Mouse (Mus musculus): ENCODE results near the gene Zfp3. TPM values are rescaled to one million over a fixed set of nuclear protein-coding genes. Genes with fewer than 3 reads are reported as not detected.
A peak's percentile ranks its signal among the peaks of the same experiment; 100 is the strongest.

The Zfp3 gene
- polyA plus RNA-seq, 1 experiment = 1.1 TPM

DNA sequence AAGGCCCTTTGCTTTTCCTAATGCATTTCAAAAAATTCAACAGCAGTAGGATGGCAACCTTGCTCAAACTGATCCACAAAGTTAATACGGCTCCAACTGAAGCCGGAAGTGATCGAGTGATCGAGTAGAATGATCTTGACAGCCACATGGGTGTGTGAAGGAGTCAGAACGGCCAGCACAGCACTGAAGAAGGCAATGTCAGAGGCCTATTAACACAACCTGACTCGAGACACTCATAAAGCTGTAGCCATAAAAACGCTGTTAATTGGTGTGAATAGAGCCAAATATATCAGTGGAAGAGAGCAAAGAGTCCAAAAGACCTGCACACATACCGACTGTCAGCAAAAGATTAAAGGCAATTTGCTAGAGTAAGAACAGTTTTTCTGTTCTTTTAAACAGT lies 56.1 kb downstream of the Zfp3 start:
- Histone ChIP-seq H3K79me3 (ENCODE audit: low read depth) (no peaks in the 10 kb centered on the region), H3ac (ENCODE audit: control insufficient read depth, insufficient read length, low read depth) (no peak overlapping the region), H3K36me3 (ENCODE audit: control insufficient read depth, insufficient read depth) (no peaks in the 10 kb centered on the region), H3K4me3 (ENCODE audit: insufficient read depth, poor library complexity, severe bottlenecking) (no peak overlapping the region), H3K27me3 (ENCODE audit: control insufficient read depth, insufficient read depth, insufficient read length) (no peaks in the 10 kb centered on the region), H3K79me2 (ENCODE audit: control insufficient read depth, insufficient read depth) (no peaks in the 10 kb centered on the region)
- TF ChIP-seq CEBPB (IDR thresholded peaks at IDR 0.05; ENCODE audit: low read depth) (no peak), USF1 (IDR thresholded peaks at IDR 0.05; ENCODE audit: low read depth) (no peak), CTCF (IDR thresholded peaks at IDR 0.05; ENCODE audit: control insufficient read depth, insufficient read depth, insufficient read length) (no peak), MYOG (IDR thresholded peaks at IDR 0.05; ENCODE audit: control insufficient read depth, extremely low read depth, insufficient read length) (no peak), MYOD1 (IDR thresholded peaks at IDR 0.05; ENCODE audit: control insufficient read depth, insufficient read length, low read depth) (no peak), MAX (IDR thresholded peaks at IDR 0.05) (no peak), FOSL1 (IDR thresholded peaks at IDR 0.05; ENCODE audit: insufficient read depth, low read length, poor library complexity, severe bottlenecking) (no peak)

GRCm38 (mm10) chr11:70821728-70822591 lies 58.0 kb downstream of the Zfp3 start:
- H3ac ChIP-seq (ENCODE audit: control insufficient read depth, insufficient read length, low read depth) = no peak overlapping the region
- no peaks in the 10 kb centered on the region for H3K79me3 ChIP-seq (ENCODE audit: low read depth)
- H3K36me3 ChIP-seq (ENCODE audit: control insufficient read depth, insufficient read depth) = no peaks in the 10 kb centered on the region
- H3K79me2 ChIP-seq (ENCODE audit: control insufficient read depth, insufficient read depth) = no peaks in the 10 kb centered on the region
- TF ChIP-seq MYOG (IDR thresholded peaks at IDR 0.05; ENCODE audit: control insufficient read depth, extremely low read depth, insufficient read length) = no peak
- no peak for TF ChIP-seq MAX (IDR thresholded peaks at IDR 0.05)
- no peak for TF ChIP-seq CEBPB (IDR thresholded peaks at IDR 0.05; ENCODE audit: low read depth)
- no peak for TF ChIP-seq FOSL1 (IDR thresholded peaks at IDR 0.05; ENCODE audit: insufficient read depth, low read length, poor library complexity, severe bottlenecking)
- TF ChIP-seq USF1 (IDR thresholded peaks at IDR 0.05; ENCODE audit: low read depth) = no peak
- TF ChIP-seq CTCF (IDR thresholded peaks at IDR 0.05; ENCODE audit: control insufficient read depth, insufficient read depth, insufficient read length) = no peak
- peak; percentile 83 for TF ChIP-seq MYOD1 (IDR thresholded peaks at IDR 0.05; ENCODE audit: control insufficient read depth, insufficient read length, low read depth)
- no peak overlapping the region for H3K4me3 ChIP-seq (ENCODE audit: insufficient read depth, poor library complexity, severe bottlenecking)
- no peaks in the 10 kb centered on the region for H3K27me3 ChIP-seq (ENCODE audit: control insufficient read depth, insufficient read depth, insufficient read length)

Small RNA genes within 50 kb of the gene (microRNA-seq; reads per million reads assigned to microRNA genes)
- gene Gm22760 (ENCODE audit: borderline microRNAs expressed) = not detected

Other genes starting within 250 kb of the Zfp3 start
- gene Vmo1, start 249.6 kb upstream of the Zfp3 start, polyA plus RNA-seq (2012; fragmentation: generic; extraction: Trizol) = not detected
- not detected for gene Gltpd2, start 245.0 kb upstream of the Zfp3 start, polyA plus RNA-seq (2012; fragmentation: generic; extraction: Trizol)
- gene Psmb6, start 238.8 kb upstream of the Zfp3 start, polyA plus RNA-seq (2012; fragmentation: generic; extraction: Trizol) = 658 TPM
- not detected for gene Gm40193, start 231.3 kb upstream of the Zfp3 start, polyA plus RNA-seq (2012; fragmentation: generic; extraction: Trizol)
- gene Pld2, start 224.1 kb upstream of the Zfp3 start, polyA plus RNA-seq (2012; fragmentation: generic; extraction: Trizol) = 9.3 TPM
- 34.5 TPM for gene Mink1, start 201.3 kb upstream of the Zfp3 start, polyA plus RNA-seq (2012; fragmentation: generic; extraction: Trizol)
- gene 4930544D05Rik, start 148.4 kb upstream of the Zfp3 start, polyA plus RNA-seq (2012; fragmentation: generic; extraction: Trizol) = not detected
- 0.08 TPM for gene Chrne, start 145.0 kb upstream of the Zfp3 start, polyA plus RNA-seq (2012; fragmentation: generic; extraction: Trizol)
- 0.13 TPM for gene Gp1ba, start 125.1 kb upstream of the Zfp3 start, polyA plus RNA-seq (2012; fragmentation: generic; extraction: Trizol)
- 9.0 TPM for gene Rnf167, start 117.0 kb upstream of the Zfp3 start, polyA plus RNA-seq (2012; fragmentation: generic; extraction: Trizol)
- 136 TPM for gene Slc25a11, start 116.7 kb upstream of the Zfp3 start, polyA plus RNA-seq (2012; fragmentation: generic; extraction: Trizol)
- gene Pfn1, start 109.6 kb upstream of the Zfp3 start, polyA plus RNA-seq (2012; fragmentation: generic; extraction: Trizol) = 4,207 TPM
- 1,151 TPM for gene Eno3, start 107.0 kb upstream of the Zfp3 start, polyA plus RNA-seq (2012; fragmentation: generic; extraction: Trizol)
- gene Spag7, start 94.8 kb upstream of the Zfp3 start, polyA plus RNA-seq (2012; fragmentation: generic; extraction: Trizol) = 75.4 TPM
- 9.0 TPM for gene Camta2, start 76.1 kb upstream of the Zfp3 start, polyA plus RNA-seq (2012; fragmentation: generic; extraction: Trizol)
- 0.42 TPM for gene Inca1, start 64.1 kb upstream of the Zfp3 start, polyA plus RNA-seq (2012; fragmentation: generic; extraction: Trizol)
- gene Kif1c, start 63.7 kb upstream of the Zfp3 start, polyA plus RNA-seq (2012; fragmentation: generic; extraction: Trizol) = 99.8 TPM
- gene Scimp, start 48.4 kb downstream of the Zfp3 start, polyA plus RNA-seq (2012; fragmentation: generic; extraction: Trizol) = not detected
- gene Rabep1, start 80.6 kb downstream of the Zfp3 start, polyA plus RNA-seq (2012; fragmentation: generic; extraction: Trizol) = 11.9 TPM
- 57.1 TPM for gene Nup88, start 205.8 kb downstream of the Zfp3 start, polyA plus RNA-seq (2012; fragmentation: generic; extraction: Trizol)
- gene Rpain, start 206.0 kb downstream of the Zfp3 start, polyA plus RNA-seq (2012; fragmentation: generic; extraction: Trizol) = 34.4 TPM
- gene C1qbp, start 218.8 kb downstream of the Zfp3 start, polyA plus RNA-seq (2012; fragmentation: generic; extraction: Trizol) = 386 TPM
- gene Dhx33, start 240.2 kb downstream of the Zfp3 start, polyA plus RNA-seq (2012; fragmentation: generic; extraction: Trizol) = 14.9 TPM

Measured in C2C12 (cell line).